Mouse (Mus musculus): Measurements from ENCODE around the gene Vipas39. TPM values are rescaled to one million over a fixed set of nuclear protein-coding genes. Genes with fewer than 3 reads are reported as not detected.
"Not testable (repeated sequence)": the region's sequence is repeated elsewhere in the genome, so short reads cannot be mapped to it uniquely, and the experiment has no call there.

Gene Vipas39
- 55.1 and 57.9 TPM in 2 replicates for polyA plus RNA-seq (2016; fragmentation: Nextera tagmentation; extraction: Ambion mirVana)

DNA sequence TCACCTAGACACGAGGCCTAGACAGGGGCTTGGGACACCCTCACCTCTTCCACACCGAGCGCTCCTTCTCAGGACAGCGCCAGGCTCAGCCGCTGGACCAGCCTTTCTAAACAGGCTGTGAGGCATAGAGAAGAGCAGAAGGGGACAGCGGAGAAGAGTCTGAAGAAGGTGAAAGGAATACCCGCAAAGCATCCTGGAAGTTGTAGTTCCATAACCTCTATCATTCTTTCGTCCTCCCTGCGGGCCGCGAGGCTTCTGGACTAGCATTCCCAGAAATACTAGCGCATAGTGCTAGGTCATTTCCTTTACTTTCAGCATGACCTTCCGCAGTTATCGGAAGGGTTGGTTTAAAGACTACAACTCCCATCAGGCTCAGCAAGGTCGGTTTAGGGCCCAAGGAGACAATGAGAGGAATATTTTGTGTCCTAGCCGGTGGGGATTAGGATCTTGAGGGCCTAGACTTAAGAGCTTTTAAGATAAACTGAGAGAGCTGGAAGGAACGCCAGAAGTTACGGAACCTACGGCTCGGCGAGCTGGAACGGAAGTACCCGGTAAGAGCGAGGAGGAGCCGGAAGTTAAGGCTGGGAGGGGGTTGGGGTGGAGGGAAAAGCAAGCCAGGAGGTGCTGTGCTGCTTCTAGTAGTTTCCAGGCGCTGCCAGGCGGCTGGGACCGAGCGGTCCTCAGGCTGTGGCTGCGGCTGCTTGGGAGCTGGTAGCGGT lies at the start of gene Vipas39, which contains the start of gene Ahsa1:
Vipas39 (minus strand) TSS at position 149 of the 719 bp plus-strand sequence.
Ahsa1 (plus strand) TSS at position 372 of the 719 bp plus-strand sequence.
- whole genome bisulfite sequencing = under 1% methylated on average over 31 of the region's 31 CpGs
- Histone ChIP-seq H3K9ac (peak within 1 kb of the TSS; percentile 90), H3K4me1 (peaks cover 13% of the 10 kb centered on the region), H3K27ac (peak within 1 kb of the TSS; percentile 87), H3K4me2 (replicated peaks) (peak within 1 kb of the TSS; percentile 67), H3K9me3 (no peaks in the 10 kb centered on the region), H3K27me3 (no peaks in the 10 kb centered on the region), H3K36me3 (peaks cover 40% of the 10 kb centered on the region), H3K4me3 (peak within 1 kb of the TSS; percentile 75)
- peak; percentile 98 for ATAC-seq (ENCODE audit: insufficient number of reproducible peaks, insufficient read depth, low FRiP score, low TSS enrichment)

DNA sequence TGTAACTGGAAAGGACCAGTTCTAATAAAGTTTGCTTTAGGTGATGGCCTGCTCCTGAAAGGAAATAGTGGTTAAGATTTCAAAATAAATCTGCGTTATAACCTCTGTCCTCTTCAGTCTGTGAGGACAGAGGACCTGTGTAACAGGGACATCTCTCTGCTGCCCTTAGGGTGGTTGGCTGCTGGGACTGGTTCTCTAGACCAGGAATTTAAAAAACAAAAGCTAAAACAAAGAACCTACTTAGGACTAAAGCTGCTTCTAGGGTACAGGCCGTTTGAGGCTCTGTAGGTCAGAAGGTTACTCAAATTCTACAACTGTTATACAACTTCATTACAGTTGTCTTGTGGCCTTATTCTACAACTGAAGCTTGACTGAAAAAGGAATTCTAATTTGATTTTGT lies 47.0 kb upstream of the Vipas39 start:
- no peaks in the 10 kb centered on the region for H3K9me3 ChIP-seq
- peaks cover 23% of the 10 kb centered on the region; the same call in 1 of the 2 replicates for H3K36me3 ChIP-seq
- no peak overlapping the region for H3K4me3 ChIP-seq
- H3K4me2 ChIP-seq (replicated peaks) = no peak overlapping the region
- no peak overlapping the region for H3K9ac ChIP-seq
- WGBS = 48% methylated on average over 2 of the region's 2 CpGs
- H3K27me3 ChIP-seq = no peaks in the 10 kb centered on the region
- no peaks in the 10 kb centered on the region for H3K4me1 ChIP-seq
- H3K27ac ChIP-seq = no peak overlapping the region
- no peak for ATAC-seq (ENCODE audit: insufficient number of reproducible peaks, insufficient read depth, low FRiP score, low TSS enrichment)

DNA sequence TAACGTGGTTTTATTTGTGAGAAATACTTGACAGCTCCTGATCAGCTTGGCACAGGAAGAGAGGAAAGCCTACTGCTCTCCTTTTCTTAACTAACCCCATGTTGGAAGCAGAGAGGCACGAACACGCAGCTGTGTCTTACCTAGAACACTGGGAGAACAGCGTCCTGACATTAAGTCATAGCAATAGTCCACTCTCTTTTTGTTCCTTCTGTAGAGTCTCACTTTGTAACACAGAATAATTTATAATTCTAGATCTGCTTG lies 40.5 kb upstream of the Vipas39 start:
- H3K4me2 ChIP-seq (replicated peaks); H3K4me3 ChIP-seq; H3K4me1 ChIP-seq; H3K27ac ChIP-seq; ATAC-seq (ENCODE audit: insufficient number of reproducible peaks, insufficient read depth, low FRiP score, low TSS enrichment); H3K27me3 ChIP-seq; H3K9ac ChIP-seq; H3K9me3 ChIP-seq: not testable (repeated sequence)
- WGBS = 67% methylated on average over 4 of the region's 4 CpGs
- peaks cover 16% of the 10 kb centered on the region; the same call in 1 of the 2 replicates for H3K36me3 ChIP-seq

DNA sequence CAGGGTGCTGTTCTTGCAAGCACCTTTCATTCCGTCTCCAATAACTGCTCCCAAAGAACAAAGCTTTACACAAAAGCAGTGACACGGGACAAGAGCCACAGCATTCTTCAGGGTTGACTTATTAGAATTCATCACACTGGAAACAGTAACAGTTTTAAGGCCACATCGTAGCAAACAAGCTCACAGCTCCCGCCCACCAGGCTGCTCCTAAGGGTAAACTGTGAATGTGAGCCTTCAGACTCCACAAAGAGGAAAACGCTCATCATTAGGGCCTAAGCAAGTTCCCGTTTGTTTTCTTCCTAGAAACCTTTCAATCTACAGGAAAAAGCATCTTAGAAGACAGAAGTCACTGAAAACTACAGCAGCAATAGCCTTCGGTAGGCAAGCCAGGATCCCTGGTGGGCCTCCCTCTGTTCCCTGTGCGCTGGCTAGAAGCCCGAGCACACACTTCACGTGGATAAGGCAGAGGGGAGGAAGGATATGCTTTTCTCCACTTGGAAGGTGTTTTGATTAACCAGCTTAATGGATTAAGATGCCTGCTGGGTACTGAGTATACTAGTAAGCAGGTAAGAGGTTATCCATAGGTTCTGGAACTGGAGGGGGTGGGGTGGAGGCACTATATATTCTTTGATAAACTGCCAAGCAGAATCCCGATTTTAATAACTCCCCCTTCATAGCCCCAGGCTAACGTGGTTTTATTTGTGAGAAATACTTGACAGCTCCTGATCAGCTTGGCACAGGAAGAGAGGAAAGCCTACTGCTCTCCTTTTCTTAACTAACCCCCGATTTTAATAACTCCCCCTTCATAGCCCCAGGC lies 39.9 kb upstream of the Vipas39 start:
- Histone ChIP-seq H3K9ac (no peak overlapping the region), H3K4me3 (no peak overlapping the region), H3K36me3 (peaks cover 16% of the 10 kb centered on the region; the same call in 1 of the 2 replicates), H3K4me1 (no peaks in the 10 kb centered on the region), H3K27me3 (no peaks in the 10 kb centered on the region; the same call in 1 of the 2 replicates), H3K4me2 (replicated peaks) (no peak overlapping the region), H3K9me3 (no peaks in the 10 kb centered on the region), H3K27ac (no peak overlapping the region)
- no peak for ATAC-seq (ENCODE audit: insufficient number of reproducible peaks, insufficient read depth, low FRiP score, low TSS enrichment)
- 42% methylated on average over 13 of the region's 13 CpGs for WGBS

DNA sequence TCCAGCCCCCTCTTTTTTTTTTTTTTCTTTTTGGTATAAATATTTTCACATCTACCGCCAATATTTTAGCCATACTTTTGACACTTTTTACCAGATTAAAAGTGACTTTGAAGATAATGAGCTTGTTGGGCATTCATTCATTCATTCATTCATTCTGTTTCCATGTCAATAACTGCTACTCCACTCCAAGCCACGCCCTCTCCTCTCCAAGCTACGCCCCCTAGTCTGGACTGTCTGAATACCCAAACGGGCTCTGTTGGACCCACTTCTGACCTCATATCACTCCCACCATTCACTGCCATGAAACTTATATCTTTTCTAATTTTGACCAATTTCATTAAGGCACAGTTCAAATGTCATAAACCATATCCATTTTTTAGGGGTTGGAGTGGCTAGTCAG lies 35.1 kb upstream of the Vipas39 start:
- Histone ChIP-seq H3K4me1 (peaks cover 8% of the 10 kb centered on the region; the same call in 1 of the 2 replicates), H3K27me3 (peaks cover 24% of the 10 kb centered on the region), H3K4me3 (no peak overlapping the region), H3K9ac (no peak overlapping the region), H3K9me3 (no peaks in the 10 kb centered on the region), H3K4me2 (replicated peaks) (no peak overlapping the region), H3K36me3 (no peaks in the 10 kb centered on the region), H3K27ac (no peak overlapping the region)
- 52% methylated on average over 4 of the region's 4 CpGs for WGBS
- ATAC-seq (ENCODE audit: insufficient number of reproducible peaks, insufficient read depth, low FRiP score, low TSS enrichment) = no peak

DNA sequence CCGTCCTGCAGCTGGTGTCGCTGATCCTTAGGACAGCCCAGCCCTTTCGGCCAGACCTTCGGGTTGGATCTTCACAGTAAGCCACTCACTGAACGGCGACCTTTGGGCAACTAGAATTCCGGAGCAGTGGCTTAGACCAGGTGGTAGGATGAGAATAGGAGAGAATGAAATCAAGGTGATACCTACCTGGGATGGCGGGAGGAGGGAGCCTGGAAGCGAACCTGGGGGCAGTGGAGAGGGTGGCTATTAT lies 34.3 kb upstream of the Vipas39 start:
- Histone ChIP-seq H3K27me3 (peaks cover 24% of the 10 kb centered on the region), H3K9me3 (no peaks in the 10 kb centered on the region), H3K9ac (no peak overlapping the region), H3K4me3 (peak overlapping the region; percentile 77), H3K4me1 (peaks cover 8% of the 10 kb centered on the region; the same call in 1 of the 2 replicates), H3K27ac (no peak overlapping the region), H3K4me2 (replicated peaks) (peak overlapping the region; percentile 97), H3K36me3 (no peaks in the 10 kb centered on the region)
- no peak for ATAC-seq (ENCODE audit: insufficient number of reproducible peaks, insufficient read depth, low FRiP score, low TSS enrichment)
- WGBS = under 1% methylated on average over 9 of the region's 9 CpGs

DNA sequence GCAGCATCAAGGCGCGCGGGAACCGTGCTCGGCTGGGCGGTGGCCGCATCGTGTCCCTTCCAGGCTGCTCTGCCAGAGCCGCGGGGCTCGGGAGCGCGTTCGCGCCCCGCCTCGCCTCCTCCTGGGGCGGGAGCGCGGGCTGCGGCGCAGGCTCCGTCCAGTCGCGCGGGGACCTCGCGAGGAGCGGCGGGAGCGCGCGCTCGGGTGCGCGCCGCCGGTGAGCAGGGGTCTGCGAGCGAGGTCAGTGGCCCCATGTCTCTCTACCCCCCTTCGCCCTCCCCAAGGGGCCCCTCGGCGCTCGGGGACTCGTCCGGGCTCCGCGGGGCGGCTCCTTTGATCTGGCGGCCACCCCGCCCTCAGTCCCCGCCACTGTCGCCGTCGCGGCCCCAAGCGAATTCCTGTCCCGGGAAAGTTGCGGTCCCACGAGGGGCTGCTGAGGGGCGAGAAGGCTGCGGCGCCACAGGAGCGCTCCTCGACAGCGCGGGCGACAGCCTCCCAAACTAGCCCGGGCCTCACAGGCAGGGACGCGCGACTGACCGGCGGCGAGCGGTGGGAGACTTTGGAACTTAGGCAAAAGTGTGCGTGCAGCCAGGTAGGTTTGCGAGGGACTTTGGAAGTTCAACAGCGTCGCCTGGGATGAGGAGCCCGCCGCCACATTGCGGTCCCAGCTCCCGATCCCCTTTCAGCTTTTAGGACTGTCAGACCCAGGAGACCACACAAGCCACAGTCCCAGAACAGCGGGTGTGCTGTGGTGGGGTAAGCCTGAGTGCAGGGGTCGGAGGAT lies 33.8 kb upstream of the Vipas39 start, which contains the start of gene Ism2:
Ism2 (minus strand) TSS at position 49 of the 784 bp plus-strand sequence.
- peak; percentile 76; the same call in 1 of the 2 replicates for ATAC-seq (ENCODE audit: insufficient number of reproducible peaks, insufficient read depth, low FRiP score, low TSS enrichment)
- Histone ChIP-seq H3K4me3 (peak within 1 kb of the TSS; percentile 77), H3K9ac (peak within 1 kb of the TSS; percentile 74), H3K4me1 (peaks cover 8% of the 10 kb centered on the region; the same call in 1 of the 2 replicates), H3K27ac (no peak within 1 kb of the TSS), H3K36me3 (no peaks in the 10 kb centered on the region), H3K9me3 (no peaks in the 10 kb centered on the region), H3K27me3 (peaks cover 24% of the 10 kb centered on the region), H3K4me2 (replicated peaks) (peak within 1 kb of the TSS; percentile 97)
- under 1% methylated on average over 86 of the region's 86 CpGs for WGBS

DNA sequence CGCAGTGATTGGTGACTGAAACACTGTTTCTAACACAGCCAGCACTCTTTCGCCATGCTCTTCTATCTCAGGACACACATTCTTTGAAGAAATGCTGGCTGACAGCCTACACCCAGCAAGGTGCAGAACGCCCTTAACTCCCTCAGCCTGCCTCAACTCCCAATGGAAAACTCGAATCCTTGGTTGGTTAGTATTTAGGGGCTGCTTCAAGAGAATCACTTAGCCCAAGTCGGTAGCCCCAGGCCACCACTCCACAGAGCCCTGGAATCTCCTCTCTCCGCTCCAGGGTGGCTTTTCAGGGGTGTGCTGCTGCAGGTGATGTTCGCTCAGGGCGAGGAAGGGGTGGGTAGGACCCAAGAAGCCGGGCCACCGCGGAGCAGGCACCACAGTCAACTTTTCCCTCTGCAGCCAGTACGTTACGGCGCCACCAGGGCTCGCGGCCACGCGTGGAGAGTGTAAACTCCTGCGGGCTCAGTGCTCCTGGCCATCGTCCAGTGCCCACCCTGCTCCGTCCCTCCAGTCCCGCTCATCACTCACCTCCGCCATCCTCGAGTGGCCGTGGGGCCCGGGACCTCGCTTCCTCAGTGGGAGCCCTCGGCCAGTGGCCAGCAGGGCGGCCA lies 33.1 kb upstream of the Vipas39 start:
- H3K4me1 ChIP-seq = peaks cover 8% of the 10 kb centered on the region; the same call in 1 of the 2 replicates
- H3K4me2 ChIP-seq (replicated peaks) = peak overlapping the region; percentile 97
- 9% methylated on average over 29 of the region's 29 CpGs for WGBS
- H3K27ac ChIP-seq = no peak overlapping the region
- peak overlapping the region; percentile 77 for H3K4me3 ChIP-seq
- H3K36me3 ChIP-seq = no peaks in the 10 kb centered on the region
- H3K9me3 ChIP-seq = no peaks in the 10 kb centered on the region
- H3K9ac ChIP-seq = peak overlapping the region; percentile 74
- H3K27me3 ChIP-seq = peaks cover 24% of the 10 kb centered on the region
- ATAC-seq (ENCODE audit: insufficient number of reproducible peaks, insufficient read depth, low FRiP score, low TSS enrichment) = peak; percentile 73; the same call in 1 of the 2 replicates

DNA sequence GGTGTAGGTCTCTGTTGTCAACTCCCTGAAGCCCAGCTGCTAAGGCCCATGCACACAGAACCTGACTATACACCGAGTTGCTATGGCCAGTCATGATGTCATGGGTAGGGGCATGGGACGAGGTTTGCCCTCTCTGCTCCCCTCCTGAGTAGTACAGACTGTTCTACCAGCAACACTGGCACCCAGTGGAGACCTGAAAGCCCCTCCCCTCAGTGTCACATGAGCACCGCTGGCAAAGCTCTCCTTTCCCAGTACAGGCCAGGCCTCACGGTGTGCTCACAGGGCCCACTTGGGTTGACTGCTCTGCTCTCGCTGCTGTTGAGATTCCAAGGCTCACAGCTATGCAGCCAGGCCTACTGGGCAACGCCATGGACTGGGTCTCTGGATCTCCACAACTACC lies 27.9 kb upstream of the Vipas39 start:
- Histone ChIP-seq H3K4me2 (replicated peaks) (no peak overlapping the region), H3K36me3 (no peaks in the 10 kb centered on the region), H3K4me3 (no peak overlapping the region), H3K9me3 (no peaks in the 10 kb centered on the region), H3K9ac (no peak overlapping the region), H3K27me3 (peaks cover 5% of the 10 kb centered on the region), H3K27ac (no peak overlapping the region), H3K4me1 (no peaks in the 10 kb centered on the region)
- ATAC-seq (ENCODE audit: insufficient number of reproducible peaks, insufficient read depth, low FRiP score, low TSS enrichment) = no peak
- WGBS = 61% methylated on average over 6 of the region's 6 CpGs

DNA sequence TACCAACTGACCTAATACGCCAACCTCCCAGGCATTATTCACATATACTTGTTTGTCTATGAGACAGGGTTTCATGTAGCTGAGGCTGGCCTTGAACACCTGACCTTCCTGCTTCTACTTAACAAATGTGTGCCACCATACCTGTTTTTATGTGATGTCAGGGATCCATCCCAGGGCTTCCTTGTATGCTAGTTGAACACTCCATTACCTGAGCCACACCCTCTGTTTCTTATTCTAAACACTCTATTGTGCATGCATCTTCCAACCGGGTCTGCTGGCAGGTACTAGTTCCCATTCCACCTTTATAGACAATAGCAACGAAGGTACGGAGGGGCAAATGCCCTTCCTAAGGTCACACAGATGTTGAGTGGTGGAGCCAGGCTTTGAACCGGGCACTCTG lies 23.0 kb upstream of the Vipas39 start:
- no peaks in the 10 kb centered on the region for H3K27me3 ChIP-seq
- WGBS = 90% methylated on average over 5 of the region's 5 CpGs
- ATAC-seq (ENCODE audit: insufficient number of reproducible peaks, insufficient read depth, low FRiP score, low TSS enrichment) = no peak
- no peak overlapping the region for H3K27ac ChIP-seq
- H3K4me3 ChIP-seq = no peak overlapping the region
- no peak overlapping the region for H3K9ac ChIP-seq
- no peaks in the 10 kb centered on the region for H3K9me3 ChIP-seq
- H3K4me2 ChIP-seq (replicated peaks) = no peak overlapping the region
- H3K36me3 ChIP-seq = no peaks in the 10 kb centered on the region
- no peaks in the 10 kb centered on the region for H3K4me1 ChIP-seq

DNA sequence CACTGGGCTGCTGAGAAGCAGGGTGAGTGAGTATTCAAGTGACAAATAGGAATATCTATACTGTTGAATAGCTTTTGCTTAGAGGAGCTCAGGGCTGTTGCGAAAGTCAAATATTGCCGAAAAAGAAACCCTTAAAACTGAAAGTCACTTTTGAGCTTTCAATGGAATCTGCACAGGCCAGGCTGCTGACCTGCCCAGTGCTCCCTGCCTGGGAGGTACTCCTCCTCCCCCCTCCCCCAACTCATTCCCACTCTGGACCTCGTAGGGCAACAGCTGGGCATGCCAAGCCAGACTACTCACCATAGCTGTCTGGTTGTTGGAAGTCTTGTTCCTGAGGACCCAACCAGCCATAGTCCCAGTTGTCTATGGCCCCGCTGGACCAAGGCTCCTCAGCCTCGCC lies 18.7 kb upstream of the Vipas39 start:
- Histone ChIP-seq H3K4me1 (no peaks in the 10 kb centered on the region), H3K27ac (no peak overlapping the region), H3K4me3 (no peak overlapping the region), H3K9me3 (no peaks in the 10 kb centered on the region), H3K4me2 (replicated peaks) (no peak overlapping the region), H3K36me3 (no peaks in the 10 kb centered on the region), H3K27me3 (no peaks in the 10 kb centered on the region), H3K9ac (no peak overlapping the region)
- ATAC-seq (ENCODE audit: insufficient number of reproducible peaks, insufficient read depth, low FRiP score, low TSS enrichment) = no peak
- 85% methylated on average over 5 of the region's 5 CpGs for whole genome bisulfite sequencing

Measured in embryonic facial prominence, embryonic 12.5 days (tissue).